Mouse (Mus musculus): ENCODE measurements around the gene Ccnl1.

Ccnl1 gene

DNA sequence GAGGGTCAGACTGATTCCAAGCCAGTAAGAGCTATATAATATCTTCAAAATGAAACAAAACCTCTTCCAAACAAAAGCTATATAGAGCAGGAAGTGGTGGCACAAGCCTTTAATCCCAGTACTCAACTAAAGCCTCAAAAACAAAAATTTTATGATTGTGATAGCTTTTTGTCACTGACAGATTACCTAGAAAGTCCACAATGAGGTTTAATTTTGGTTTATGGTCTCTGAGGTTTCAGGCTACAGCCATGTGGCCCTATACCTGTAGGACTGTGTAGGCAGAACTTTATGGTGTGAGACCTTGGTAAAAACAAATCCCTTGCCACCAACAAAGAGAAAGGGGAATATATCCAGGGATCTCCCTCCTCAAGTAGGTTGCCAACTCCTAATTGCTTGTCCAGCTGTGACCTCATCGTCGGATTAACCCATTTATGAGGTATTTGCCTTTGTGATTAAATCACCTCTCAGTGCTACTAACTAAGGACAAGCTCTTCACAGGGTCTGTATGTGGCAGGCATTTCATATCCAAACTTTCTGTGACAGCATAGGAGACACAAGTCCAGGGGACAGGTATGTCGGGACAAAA is 1.5 kb upstream of the Ccnl1 start:
- in situ Hi-C loops (cut with MboI, MseI): loop anchor here in 1 of 2 experiments (10.0 kb wide), 1 partner anchor 1975 kb away; no protein-coding TSS in a partner anchor

DNA sequence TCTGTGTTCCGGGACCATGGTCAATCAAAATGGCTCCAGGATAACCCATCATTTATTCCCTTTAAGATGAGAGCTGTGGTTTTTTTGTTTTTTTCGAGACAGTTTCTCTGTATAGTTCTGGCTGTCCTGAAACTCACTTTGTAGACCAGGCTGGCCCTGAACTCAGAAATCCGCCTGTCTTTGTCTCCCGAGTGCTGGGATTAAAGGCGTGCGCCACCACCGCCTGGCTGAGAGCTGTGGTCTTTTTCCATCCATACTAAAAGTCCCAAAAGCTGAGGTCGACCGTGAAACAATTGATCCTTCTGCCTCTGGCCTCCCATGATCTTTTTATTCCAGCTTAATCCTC is 764 bp upstream of the Ccnl1 start:
- in situ Hi-C loops (cut with MboI, MseI): loop anchor here in 1 of 2 experiments (10.0 kb wide), 1 partner anchor 1974 kb away; no protein-coding TSS in a partner anchor

DNA sequence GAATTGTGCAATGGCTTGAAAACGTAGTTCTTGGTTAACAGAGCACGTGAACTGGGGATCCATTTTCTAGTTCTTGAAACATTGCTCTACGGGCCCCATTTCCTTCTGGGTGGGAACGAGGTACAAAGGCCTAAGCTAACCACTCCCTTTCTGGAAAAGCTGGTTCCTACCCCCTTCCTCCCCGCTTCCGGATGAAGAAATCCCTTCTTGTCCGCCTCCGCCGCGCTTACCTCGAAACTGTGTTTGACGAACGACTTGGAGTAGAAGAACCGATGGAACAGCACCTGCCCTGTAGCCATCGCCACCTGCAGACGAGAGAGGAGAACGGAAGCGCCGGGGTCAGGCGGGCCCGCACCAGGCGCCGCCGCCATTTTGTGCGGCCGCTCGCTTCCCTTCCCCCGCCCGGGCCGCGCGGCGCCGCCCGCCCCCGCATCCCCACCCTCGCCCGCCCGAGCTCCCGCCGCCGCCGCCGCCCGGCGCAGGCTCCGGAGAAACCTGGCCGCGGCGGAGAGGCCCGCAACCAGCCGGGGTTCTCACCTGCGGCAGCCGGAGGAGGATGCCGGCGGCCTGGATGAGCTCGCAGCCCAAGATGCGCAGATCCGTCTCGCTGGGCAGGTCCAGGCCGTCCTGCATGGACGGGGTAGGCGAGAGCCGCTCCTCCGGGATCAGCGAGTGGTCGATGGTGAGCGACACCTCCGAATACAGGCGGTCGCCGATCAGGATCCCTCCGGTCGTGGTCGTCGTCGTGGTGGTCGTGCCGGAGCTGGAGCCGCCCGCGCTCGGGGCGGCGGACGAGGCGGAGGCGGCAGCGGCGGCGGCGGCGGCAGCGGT is 563 bp downstream of the Ccnl1 start:
- in situ Hi-C loops (cut with MboI, MseI): loop anchor here in 1 of 2 experiments (10.0 kb wide), 1 partner anchor 1973 kb away; no protein-coding TSS in a partner anchor

DNA sequence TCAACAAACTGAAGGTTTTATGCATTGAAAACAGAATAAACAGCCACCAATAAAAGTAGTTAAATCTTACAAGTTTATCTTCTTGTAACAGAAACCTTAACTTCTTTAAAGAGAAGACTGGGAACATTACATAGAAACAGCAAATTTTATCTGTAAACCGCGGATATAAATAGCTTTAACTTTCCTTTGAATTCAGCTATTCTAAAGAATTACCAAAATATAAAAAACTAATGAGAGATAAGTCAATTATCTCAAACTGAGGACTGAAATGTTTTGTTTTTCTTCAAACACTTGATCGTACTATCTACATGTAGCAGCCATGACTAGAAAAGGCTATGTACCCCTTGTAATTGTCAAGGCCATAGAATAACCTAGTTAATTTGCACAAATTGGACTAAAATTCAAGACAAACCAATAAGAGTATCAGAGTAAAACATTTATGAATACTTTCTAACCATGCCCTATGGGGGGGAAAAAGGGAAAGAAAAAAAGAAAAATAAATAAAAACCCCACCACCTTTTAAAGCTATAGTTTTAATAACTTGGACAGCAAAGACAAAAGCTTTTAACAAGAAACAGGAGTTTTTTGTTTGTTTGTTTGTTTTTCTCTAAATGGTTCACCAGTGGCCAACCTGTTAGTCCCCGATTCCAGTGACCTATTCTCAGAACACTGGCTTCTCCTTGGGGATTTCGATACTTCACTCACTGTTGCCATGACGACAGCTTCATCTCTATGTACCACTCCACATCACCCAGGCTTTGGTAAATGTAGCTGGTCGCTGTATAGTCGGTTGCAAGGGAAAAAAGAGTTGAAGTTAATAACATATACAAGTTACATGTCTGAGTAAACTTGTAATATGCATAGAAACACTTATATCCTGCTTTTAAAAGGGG is 3.3 kb downstream of the Ccnl1 start:
- in situ Hi-C loops (cut with MboI, MseI): loop anchor here in 1 of 2 experiments (10.0 kb wide), 1 partner anchor 1970 kb away; no protein-coding TSS in a partner anchor

DNA sequence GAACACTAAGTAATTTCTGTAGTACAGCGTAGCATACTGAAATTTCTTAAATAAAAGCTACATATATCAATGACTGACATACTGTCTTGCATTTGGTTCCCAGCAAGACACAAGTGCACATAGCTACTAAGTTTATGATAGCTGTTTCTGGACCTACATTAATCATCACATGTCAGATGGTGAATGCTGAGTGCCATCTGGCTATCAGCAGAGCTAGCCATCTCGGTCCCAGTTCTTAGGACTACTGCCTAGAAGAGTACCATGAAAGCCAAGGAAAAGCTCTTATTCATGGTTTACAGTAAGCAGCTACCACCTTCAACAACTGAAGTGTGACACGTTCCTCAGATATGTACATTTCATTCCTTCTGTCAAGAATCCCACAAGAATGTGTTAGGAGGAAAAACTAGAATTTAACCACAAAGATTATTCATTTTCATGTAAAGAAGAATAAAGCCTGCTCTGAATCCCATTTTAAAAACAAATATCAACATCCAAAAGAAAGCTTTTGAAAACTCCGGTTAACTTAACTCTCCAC is 7.2 kb downstream of the Ccnl1 start:
- in situ Hi-C loops (cut with MboI, MseI): loop anchor here in 1 of 2 experiments (10.0 kb wide), 1 partner anchor 1966 kb away; no protein-coding TSS in a partner anchor

DNA sequence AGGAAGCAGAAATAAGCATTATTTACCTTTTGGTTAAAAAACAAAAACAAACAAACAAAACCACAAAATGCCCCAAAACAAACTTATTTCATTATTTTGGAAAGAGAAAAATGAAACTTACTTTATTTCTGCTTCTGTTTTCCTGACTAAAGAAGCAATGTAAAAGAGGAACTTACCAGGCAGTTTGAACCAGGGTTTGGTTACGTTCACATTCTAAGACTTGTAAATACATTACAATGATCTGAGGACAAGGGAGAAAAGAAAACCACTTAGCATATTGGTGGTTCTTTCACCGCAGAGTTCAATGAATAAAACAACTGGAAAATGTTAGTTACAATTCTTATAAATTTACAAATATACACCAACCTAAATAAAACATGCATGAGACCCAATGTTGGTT is 7.7 kb downstream of the Ccnl1 start:
- in situ Hi-C loops (cut with MboI, MseI): loop anchor here in 1 of 2 experiments (10.0 kb wide), 1 partner anchor 1966 kb away; no protein-coding TSS in a partner anchor

DNA sequence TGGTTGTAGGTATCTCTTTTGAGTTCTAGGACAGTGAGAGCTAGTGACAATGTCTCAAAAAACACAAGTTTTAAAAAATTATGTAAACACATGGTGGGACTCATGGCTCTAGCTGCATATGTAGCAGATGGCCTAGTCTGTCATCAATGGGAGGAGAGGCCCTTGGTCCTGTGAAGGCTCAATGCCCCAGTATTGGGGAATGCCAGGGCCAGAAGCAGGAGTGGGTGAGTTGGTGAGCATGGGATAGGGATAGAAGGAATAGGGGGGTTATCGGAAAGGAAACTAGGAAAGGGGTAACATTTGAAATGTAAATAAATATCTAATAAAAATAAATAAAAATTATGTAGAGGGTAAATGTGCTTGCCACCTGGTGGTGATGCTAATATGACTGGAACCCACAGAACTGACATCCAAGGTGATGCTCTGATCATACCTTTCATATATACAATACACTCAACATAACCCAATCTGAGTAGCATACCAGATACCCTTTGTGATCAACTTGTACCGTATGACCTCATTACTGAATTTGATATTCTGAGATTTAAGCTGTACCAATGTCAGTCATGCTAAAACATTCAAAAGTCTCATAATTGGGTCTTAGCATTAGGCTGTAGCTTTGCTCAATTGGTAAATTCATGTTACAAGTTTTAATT is 12.6 kb downstream of the Ccnl1 start:
- in situ Hi-C loops (cut with MboI, MseI): loop anchor here in 1 of 2 experiments (5.0 kb wide), 1 partner anchor 1953 kb away; no protein-coding TSS in a partner anchor

DNA sequence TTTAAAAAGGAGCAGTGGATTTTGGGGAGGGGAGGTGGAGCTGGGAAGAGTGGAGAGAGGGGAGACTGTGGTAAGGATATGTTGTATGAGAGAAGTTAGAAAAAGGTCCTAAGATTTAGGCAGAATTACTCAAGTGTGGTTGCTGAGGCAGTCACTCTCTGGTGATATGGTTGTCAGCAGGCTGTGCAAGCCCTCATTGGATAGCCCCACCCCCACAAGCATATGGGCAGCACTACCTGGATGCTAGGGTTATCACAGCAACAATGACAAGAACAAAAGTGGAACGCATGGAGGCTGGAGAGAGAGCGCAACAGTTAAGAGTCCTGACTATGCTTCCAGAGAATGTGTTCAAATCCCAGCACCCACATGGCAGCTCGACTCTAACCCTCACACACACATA is 13.3 kb downstream of the Ccnl1 start:
- in situ Hi-C loops (cut with MboI, MseI): loop anchor here in 1 of 2 experiments (5.0 kb wide), 1 partner anchor 1952 kb away; no protein-coding TSS in a partner anchor

DNA sequence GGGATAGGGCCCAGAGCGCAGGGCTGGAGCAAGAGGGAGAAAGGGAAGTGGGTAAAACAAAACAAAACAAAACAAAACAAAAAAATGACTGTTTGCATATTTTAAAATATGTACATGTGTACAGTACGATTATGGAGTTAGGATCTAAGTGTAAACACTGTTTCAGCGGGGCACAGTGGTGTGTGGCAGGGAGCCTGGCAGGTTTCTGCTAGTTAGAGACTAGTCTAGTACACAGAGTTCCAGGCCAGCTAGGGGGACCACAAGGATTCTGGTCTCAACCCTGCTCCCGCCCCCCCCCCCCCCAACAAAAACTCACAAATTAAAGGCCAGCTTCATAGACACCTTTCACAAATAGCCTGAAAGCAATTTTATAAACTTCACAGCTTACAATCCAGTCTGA is 14.6 kb downstream of the Ccnl1 start:
- in situ Hi-C loops (cut with MboI, MseI): no loop called here

DNA sequence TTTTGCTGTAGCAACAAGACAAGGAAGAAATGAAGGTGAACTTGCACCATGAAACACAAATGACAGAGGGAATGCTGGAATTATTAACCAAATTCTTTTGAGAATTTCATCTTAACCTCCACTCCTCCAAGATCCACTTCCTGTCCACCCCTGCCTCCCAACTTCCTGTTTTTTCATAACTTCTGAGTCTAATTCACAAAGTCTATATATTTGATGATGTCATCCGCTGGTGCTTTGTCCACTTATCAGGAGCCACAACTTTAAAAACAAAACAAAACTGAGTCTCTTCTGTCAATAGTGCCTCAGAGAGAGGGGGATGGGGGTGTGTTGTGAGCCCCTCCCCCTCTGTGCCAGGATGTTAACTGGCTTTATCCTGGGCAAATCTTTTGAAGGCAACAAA is 17.0 kb downstream of the Ccnl1 start:
- in situ Hi-C loops (cut with MboI, MseI): no loop called here

DNA sequence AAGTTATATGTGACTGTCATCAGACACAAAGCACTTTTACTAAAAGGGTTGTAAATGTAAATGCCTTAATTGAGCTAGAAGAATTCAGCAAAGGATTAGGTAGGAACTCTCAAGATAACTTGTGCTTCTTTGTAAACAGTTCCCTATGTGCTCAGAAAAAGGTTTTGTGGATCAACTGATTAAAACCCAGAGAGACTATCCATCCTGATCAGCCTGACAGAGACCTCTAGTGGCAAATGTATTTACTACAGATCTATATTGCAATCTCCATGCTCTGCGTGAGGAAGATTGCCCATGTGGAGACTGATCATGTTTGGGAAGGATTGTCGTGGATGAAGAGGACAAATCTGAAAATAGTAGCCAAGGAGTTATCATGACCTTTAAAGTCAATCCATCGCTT is 19.8 kb downstream of the Ccnl1 start:
- in situ Hi-C loops (cut with MboI, MseI): loop anchor here in 1 of 2 experiments (5.0 kb wide), 1 partner anchor 566 kb away; no protein-coding TSS in a partner anchor

DNA sequence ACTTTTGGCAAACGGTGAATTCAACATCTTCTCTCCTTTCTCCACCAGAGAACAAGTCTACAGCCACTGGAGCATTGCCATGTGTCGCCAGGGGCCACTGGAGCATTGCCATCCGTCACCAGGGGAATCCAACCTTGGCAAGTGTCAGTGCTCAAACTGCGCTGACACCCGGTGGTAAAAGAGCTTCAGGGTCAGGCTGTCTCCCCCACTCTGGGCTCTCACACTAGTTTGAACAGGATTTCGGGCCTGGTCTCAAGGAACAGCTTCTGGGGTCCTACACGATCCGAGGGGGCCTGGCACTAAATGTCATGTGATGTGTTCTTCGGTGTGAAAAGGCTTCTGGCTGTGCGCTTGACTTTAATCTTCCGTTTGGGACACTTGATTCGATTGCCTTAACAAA is 21.7 kb downstream of the Ccnl1 start:
- in situ Hi-C loops (cut with MboI, MseI): loop anchor here in 1 of 2 experiments (5.0 kb wide), 1 partner anchor 564 kb away; no protein-coding TSS in a partner anchor

DNA sequence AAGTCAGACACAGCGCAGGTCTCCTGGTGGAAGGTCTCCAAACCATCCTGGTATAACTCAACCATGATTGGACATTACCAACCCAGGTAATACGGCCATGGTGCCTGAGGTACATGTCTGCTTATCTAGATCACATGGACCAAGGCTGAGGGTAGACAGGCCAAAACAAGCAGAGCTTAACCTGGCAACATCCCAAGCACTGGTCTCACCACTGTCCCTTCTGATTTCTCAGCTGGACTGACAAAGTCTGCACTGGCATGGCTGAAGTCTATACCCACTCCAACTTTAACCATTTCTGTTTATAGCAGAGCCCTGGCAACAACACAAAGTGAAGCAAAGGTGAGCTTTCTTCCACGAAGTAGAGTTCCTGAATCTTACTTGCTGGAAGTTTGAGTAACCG is 22.9 kb downstream of the Ccnl1 start:
- in situ Hi-C loops (cut with MboI, MseI): loop anchor here in 1 of 2 experiments (5.0 kb wide), 1 partner anchor 563 kb away; no protein-coding TSS in a partner anchor

DNA sequence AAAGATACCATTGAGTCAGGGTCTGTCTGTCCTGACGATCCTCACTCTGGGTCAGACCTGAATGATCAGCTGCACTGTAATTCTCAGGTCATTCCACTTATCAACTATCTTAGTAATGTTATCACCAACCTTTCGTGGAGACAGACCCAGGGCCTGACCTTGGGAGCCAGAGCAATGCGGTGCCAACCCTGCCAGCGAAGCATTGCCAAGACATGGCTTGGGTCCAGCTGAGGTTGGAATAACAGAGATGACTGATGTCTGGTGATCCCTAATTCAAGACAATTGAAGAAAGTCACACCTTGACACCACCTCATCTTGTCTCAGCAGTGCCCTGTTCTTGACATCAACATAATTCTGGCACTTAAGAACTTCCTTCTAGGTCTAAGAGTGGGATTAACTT is 24.3 kb downstream of the Ccnl1 start:
- in situ Hi-C loops (cut with MboI, MseI): no loop called here

DNA sequence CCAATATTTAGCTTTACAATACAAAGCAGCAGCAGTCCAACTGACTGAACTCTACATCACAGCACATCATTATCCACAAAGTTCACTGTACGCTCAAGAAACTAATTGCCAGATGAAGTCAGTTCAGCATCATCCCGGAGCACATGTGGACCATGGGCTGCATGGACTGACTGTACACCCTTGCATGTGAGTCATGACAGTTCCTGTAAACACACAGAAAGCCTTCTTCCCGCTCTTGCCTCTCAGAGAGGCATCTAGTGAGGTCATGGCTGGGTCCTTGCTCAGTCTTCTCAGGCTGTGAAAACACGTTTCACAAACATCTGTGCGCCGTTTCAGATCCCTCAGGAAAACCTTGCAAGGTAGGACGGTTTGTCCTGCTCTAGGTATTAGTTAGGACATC is 26.5 kb downstream of the Ccnl1 start:
- in situ Hi-C loops (cut with MboI, MseI): no loop called here

DNA sequence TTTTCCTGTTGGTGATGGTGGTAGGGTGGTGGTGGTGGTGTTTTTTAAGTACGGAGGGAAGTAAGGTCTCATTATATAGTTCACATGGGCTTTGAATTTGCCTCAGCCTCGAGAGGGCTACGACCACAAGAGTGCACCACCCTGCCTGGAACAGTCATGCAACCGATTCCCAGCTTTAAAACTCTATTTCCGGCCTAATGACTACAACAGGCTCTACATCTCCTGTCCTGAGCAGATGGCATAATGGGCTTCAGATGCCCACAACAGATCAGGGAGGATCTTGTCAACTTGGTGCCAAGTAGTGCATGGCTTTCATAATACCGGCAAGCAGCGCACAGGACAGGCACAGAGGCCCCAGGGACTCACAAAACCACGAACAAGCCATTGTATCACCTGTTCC is 27.4 kb downstream of the Ccnl1 start:
- in situ Hi-C loops (cut with MboI, MseI): no loop called here

DNA sequence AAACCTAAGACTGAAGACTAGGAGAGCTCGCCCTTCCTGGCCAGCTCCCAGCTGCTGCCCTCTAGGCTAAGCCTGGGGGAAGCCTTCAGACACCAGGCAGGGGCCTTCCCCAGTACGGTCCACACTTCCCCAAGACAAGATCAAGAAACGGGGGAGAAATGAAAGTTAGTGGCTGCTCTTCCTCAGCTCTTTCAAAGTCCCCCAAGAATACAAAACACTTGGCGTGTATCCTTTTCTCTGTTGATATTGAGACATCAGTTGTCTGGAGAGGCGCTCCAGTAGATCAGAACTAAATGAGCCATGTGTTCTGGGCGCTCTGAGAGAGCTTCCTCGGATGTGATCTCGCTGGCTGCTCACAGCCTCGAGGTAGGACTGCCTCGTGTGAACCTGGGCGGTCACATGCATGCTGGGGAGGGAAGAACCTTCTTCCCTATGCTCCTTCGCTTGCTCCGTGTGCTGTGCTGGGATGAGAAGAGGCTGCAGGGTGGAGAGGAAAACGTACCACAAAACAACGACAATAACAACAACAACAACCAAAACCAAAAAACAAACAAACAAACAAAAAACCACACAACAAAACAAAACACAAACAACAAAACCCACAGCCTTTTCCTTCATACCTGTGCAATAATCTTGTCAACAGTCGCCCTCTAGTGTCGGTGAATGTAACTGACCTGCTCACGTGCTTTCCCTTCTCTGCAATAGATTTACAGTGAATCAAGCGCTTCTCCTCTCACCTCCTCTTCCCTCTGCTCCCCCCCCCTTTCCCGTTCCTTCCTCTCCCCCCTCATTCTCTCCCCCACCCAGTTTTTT is 28.0 kb downstream of the Ccnl1 start:
- in situ Hi-C loops (cut with MboI, MseI): no loop called here

DNA sequence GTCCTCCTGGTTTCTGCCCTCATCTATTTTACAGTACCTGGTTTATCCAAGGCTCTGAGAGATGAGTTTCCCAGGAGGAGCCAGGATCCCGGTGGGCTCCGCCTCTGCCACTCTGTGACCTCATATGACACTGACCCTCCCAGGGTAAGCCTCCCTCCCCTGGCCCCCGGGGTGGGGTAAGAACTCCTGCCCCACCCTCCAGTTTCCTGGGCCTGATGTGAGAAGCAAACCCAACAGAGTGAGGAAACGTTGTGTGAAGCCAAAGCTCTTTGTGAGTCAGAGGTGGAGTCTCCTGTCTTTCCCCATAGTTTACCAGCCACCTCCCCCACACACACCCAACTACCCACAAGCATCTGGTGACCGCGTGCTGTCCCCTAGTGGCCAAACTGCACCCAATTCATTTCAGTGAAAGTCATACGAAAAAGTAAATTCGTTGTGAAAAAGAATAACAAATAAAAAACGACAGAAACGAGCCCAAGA is 28.7 kb downstream of the Ccnl1 start:
- in situ Hi-C loops (cut with MboI, MseI): no loop called here

DNA sequence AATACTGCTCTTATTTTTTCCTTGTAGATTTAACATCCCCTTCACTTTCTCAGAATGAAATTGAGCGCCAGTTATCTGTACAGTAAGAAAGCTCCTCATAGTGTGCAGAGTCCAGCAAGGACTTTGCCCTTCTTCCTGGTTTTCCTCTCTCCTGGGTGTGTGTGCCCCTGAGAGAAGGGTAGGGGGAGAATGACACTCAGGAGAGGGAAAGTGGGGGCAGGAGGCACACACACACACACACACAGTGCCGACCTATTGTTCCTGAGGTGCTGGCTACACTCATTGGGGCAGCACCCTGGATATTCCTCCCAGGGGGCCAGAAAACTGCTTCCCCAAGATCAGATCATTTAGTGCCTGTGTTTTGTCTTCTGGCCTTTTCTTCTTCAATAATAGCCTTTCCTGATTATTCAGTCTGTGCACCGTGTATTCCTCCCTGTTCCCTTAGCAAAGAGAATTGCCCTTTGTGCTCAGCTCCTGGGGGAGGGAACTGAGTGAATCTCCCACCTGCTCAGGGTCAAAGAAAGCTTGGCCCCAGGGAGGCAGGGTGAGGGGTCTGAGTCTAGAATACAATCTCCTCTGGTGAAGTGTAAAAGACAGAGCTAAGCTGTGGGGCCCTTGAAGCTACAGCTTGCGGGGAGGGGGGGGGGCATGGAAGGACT is 29.3 kb downstream of the Ccnl1 start:
- in situ Hi-C loops (cut with MboI, MseI): no loop called here
